Mouse (Mus musculus) spleen, adult 12 weeks (tissue): ENCODE measurements around the gene Anapc15-ps.
A peak's percentile ranks its signal among the peaks of the same experiment; 100 is the strongest.

ENCODE experiments used
- DNase-seq: peaks from one replicate; pipeline ENCODE4 v3.0.0; 2022; ENCODE audit warnings: low spot score

Gene Anapc15-ps

DNA sequence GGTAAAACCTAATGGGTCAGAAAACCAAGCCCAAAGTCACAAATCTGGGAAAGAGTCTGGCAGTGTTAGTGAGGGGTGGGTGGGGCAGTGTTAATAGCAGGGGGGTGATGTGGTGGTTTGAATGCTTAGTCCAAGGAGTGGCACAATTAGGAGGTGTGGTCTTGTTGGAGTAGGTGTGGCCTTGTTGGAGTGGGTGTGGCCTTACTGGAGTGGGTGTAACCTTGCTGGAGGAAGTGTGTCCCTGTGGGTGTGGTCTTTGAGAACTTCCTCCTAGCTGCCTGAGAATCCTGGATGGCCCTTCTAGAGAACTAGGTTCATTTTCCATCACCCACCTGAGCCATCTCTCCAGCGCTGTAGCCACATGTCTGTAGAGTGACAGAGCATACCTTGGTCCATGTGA is 16.6 kb upstream of the Anapc15-ps start:
- no peak for DNase-seq

DNA sequence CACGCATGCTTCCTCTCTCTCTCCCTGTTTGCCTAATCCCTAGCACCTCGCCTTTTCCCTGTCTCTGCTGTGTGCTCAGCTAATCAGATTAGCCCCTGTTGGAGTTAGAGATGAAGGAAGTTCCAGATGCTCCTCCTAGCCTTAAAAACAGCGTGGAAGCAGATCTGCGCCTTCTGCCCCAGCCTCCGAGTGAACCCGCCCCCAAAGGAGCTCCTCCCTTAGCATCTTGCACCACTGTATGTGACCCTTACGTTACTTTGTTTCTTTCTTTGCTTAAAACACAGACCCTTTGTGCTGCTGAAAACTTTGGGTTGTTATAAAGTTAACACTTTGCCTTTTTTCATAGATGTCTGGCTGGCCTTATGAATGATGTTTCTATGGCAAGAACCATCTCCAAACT is 15.8 kb upstream of the Anapc15-ps start:
- DNase-seq, result no peak

DNA sequence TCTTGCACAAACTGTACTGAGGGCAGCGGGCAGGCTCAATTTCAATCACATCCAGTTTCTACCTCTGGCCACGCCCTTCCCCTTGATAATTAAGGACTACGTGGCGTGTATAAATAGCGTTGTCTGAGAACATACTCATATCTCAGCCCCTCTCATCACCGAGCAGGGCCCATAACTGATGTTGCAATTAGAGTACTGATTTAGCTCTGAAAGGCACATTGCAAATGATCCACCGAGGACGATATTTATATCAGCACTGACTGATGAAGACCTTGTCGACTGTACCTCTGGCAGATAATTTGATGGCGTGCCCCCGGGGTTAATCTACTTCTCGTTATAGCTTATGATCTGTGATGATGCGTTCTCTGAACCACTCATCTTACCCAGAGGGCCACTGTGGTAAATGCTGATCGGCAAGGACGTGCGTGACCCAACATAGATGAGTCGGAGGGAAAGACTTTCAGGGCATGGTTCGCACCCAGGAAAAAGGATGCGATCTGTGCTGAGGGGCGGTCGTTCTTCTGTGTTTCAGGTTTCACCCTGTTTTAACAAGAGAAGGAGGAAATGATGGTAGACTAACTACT is 14.4 kb upstream of the Anapc15-ps start:
- no peak for DNase-seq

DNA sequence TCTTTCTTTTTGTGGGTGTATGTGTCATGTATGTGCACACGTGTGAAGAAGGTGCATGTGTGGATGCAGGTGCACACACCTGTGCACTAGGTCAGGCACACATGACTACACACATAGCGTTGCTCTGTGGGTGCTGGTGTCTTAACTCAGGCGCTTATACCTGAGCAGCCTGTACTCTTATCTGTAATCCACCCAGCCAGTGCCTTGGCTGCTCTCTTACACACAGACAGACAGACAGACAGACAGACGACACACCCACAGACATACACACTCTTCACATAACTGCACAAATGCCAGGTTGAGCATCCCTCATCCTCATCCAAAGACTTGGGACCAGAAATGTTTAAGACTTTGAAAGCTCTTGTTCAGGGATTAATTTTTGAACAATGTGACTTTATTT is 12.8 kb upstream of the Anapc15-ps start:
- no peak for DNase-seq

DNA sequence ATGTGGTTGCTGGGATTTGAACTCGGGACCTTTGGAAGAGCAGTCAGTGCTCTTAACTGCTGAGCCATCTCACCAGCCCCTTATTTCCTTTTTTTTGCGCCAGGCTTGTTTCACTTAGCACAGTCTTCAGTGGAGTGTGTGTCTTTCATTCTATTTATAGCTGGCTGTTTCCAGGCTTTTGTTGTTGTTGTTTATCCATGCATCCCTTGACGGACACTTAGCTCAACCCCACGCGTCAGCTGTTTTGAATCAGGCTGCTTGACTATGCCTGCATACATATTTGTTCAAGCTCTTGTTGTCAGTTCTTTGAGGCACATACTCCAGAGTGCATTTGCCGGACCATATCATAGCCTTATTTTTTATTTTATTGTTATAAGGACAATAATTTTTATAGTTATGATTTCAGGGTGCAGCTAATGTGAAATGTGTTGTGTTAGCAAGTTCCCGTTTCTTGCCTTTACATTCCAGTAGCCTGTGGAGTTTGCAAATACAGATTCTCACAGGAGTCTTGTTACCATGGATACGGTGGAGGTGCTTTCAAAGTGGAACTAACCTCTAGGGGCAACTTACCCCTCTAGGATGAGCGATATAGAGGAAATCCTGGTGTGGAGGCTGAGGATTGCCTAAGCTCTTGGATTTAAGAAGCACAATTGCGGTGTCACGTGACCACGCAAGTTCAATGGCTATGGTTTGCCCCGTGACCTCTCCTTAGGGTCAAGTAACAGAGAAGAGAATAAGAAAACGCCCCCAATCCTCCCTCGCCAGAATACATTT is 11.7 kb upstream of the Anapc15-ps start:
- DNase-seq, result no peak

DNA sequence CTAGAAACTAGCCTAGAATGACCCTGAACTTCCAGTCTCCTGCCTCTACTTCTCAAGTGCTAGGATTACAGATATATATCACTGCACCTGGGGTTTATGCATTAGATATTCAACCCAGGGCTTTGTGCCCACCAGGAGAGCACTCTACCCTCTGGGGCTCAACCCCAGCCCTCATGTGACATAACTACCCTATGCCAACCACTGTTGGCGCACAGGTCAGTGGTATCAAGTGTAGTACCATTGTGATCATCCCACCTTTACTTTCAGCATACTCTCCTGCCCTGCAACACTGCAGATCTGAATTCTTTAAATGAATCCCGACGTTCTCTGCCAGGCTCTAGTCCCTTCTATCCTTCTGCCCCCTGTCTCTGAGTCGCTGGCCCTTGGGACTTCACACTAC is 11.0 kb upstream of the Anapc15-ps start:
- no peak for DNase-seq

DNA sequence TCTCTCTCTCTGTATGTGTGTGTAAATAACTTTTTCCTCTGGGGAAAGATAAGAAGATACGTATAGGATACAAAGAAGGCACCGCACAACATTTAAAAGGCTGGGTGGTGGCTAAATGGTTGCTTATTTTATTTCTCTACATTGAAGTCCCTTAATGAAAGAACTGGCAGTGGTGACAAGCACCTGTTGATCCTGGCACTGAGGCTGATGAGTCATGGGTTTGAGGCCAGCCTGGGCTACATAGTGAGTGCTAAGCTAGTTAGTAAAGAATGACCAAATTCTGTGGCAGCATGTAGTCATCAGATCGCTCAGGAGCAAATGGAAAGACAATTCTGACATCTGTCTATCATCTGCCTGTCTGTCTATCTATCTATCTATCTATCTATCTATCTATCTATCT is 10.5 kb upstream of the Anapc15-ps start:
- DNase-seq, result no peak

DNA sequence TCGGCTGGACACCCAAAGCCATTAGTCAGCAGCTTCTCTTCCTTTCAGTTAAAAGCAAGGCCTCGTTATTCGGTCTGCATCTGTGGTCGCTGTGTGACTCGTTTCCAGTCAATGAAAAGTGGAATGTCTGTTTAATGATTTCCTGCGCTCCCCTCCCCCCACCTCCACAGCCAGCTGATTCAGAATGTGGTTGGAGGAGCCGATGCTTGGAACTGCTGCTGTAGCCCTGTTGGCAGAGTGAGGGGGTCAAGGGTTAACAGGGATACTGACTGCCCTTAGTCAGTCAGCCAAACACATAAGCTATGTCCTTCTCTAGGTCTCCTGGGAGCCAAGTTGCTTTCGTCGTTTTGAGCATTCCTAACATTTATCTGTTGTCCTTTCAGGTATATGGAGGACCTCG is 9.7 kb upstream of the Anapc15-ps start:
- DNase-seq, result no peak

DNA sequence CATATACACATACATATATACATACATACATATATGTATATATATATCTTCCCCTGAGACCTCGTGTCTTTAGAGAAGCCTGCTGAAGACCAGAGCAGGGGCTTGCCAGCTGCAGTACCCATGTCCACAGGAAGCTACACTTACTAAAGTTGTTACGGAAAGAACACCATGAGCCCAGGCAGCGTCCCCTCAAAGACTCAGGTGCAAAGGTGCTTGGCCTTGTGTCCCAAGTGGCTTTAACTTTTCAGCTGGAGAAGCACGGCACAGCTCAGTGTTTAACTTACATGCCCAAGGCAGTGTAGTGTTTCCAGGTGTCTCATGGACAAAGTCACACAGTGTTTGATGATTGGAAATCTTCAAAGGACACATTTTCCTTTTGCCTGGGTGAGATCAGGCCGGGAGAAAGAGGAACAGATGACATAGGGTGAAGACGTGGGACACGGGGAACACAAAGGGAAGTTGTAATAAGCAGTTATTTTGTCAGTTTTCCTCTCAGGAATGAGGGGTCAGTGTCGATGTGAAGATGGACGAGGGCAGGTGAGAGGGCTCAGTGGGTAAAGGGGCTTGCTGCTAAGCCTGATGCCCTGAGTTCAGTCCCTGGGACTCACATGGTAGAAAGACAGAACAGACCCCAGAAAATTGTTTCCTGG is 9.0 kb upstream of the Anapc15-ps start:
- no peak for DNase-seq

DNA sequence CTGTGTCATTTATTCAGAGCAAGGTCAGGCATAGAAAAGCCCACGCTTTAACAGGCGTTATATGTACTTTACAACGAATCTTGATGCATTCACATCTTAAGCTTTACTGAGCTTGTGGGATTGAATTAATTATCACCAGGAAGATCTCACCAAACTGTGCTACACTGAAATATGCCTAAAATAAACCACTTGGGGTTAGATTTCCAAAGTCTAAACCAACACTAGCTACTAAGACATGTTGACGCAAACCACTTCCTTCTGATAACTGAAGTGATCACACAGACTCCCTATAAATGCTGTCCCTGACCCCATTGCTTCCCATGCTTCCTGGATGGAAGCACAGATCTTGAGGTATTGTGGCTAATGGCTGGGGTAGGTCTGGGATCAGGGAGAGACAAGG is 8.2 kb upstream of the Anapc15-ps start:
- DNase-seq, result no peak

DNA sequence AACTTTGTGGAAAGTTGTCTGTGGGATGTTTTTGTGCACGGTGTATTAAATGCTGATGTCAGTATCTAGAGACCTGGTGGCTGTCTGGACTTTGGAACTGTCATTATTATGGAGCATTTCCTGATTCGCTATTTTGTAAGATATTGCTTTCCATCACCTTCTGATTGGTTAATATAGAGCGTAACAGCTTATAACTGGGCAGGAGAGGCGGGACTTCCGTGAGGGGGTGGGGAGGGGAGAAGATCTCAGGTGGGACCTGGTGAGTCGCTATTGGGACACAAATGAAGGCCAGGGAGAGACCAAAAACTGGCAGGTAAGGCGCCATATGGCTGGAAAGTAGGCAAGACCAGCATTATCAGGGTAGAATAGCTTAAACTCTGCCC is 7.8 kb upstream of the Anapc15-ps start:
- DNase-seq, result no peak

DNA sequence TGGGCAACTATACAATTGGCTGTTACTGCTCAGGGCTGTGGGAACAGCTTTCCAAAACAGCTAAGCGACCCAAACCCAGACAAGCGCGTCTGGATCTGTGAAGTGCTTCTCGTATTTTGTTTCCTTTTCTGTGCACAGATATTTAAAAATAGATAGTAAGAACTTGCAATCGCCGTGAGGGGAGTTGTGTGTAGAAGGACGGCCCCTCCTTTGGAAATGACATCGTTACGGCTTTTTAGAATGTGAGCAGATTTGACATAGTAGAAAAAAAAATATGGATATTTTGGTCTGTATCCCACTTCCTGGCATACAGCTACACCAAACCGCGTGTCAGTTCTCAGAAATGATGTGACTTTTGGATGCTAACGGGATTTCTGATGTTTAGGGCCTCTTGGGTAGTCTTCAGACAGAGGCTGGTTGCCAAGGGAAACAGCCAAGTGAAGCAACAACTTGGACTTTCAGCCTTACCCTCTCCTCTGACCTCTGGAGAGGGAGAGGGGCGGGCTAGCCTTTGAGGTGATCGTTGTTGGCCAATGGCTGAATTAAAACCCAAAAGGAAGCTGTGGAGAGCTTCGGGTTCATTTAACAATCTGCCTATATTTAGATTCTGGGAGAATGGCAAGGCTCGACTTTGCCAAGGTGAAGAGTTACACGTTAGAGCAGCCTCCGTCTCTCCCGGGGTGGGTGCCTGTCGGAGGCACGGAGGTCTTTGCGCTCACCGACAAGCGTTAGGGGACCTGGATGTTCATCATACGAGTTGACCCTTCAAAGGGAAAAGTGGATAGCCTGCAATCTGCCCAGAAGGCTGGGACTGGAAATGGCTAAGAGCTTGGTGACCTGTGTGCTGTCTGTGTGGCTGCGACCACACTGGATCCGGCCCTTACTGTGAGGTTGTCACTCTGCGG is 7.2 kb upstream of the Anapc15-ps start:
- DNase-seq, result no peak

DNA sequence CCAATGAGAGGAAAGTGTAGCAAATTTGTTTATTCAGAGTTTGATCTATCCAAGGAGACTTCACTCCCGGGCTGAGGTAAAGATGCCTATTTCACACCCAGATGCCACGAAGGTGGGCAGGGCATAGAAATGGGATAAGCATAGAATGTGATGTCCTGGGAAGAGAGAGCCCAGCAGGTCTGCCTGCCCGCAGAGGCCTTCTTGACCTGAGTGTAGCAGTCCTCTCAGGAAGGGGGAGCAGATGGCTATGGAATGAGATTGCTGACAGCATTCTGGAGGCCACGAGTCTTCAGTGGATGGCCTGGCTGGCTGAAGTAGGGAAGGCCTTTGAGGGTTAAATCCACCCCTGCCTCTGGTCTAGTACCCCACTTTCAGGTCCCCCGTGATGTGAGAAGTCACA is 5.9 kb upstream of the Anapc15-ps start:
- no peak for DNase-seq

DNA sequence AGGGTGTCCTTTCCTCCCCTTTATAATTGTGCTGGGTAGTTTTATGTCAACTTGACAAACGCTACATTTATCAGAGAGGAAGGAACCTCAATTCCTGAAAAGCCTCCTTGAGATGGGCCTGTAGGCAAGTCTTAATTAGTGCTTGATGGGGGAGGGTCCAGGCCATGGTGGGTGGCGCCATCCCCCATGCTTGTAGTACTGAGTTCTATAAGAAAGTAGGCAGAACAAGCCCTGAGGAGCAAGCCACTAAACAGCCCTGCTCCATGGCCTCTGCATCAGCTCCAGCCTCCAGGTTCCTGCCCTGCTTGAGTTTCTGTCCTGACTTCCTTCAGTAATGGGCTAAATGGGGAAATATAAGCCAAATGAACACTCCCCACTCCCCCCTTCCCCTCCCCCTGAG is 5.4 kb upstream of the Anapc15-ps start:
- no peak for DNase-seq

DNA sequence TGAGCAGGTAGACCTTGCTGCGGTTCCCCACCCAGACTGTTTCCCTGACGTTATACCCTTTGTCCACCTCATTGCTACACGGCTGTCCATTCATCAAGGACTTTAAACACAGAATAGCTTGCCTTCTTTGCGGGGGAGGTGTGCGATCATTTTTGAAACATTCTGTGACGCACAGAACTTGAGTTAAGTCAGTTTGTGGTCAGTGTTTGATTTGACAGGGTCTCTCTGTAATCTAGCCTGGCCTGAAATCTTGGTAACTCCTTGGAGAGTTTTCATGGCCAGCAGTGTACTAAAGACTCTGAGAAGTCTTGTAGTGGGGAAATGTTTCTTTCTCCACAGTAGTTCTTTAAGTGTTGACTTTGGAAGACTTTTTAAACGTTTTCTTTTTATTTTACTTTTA is 5.0 kb upstream of the Anapc15-ps start:
- DNase-seq, result no peak

DNA sequence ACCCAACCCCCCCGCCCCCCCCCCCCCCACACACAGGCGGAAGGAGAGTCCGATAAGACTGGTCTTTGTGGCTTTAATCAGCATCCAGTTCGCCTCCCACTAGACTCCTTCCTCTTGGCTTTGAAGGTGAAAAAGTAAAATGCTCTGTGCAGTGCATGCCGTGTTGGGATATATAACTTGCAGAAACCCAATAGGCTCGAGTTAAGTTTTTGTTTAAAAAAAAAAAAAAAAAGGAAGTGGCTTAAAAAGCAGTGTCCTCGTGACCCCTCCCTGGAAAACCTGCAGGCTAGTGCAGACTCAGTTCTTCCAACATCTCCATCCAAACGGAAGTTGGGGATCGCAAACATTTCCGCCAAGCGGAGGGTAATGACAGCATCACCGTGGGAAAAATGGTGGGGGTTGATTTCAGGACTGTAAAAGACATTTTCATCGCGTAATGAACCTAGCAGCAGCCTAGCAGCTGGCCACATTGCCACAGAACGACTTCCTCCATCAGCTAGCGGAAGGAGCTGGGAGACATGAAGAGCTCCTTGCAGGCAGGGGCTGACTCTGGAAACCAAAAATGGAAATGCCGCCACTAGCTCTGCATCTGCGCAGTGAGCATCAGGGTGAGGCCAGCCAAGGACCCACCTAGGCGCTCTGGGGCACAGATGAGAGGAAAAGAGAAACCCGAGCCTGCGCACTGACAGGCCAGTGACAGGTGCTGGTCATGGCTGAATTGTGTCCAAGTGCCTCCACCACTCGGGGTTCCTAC is 4.3 kb upstream of the Anapc15-ps start:
- DNase-seq, result peak; percentile 33

DNA sequence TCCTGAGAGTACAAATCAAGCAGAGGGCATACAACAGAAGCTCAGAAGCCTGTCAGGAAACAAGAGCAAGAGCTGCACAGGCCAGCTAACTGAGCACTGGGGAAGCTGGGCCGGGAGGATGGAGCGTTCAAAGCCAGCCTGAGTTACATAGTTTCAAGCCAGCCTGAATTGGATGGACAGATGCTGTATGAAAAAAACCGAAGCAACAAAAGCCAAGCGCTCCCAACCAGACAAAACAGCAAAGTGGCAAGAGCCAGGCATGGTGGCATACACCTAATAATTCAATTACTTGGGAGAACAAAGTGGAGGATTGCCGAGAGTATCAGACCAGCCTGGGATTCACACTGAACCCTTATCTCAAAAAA is 3.7 kb upstream of the Anapc15-ps start:
- no peak for DNase-seq

DNA sequence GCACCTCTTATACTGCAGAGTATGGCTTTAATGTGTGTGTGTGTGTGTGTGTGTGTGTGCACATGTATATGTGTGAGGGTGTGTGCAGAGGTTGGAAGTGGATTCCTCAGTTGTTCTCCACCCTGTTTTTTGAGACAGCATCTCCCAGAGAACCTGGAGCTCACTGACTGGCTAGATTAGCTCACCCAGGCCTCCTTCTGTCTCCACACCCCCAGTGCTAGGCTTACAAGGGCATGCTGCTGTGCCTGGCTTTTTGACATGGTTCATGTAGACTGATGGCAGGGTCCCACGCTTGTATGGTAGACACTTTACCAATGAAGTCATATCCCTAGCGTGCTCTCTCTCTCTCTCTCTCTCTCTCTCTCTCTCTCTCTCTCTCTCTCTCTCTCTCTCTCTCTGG is 3.1 kb upstream of the Anapc15-ps start:
- no peak for DNase-seq

DNA sequence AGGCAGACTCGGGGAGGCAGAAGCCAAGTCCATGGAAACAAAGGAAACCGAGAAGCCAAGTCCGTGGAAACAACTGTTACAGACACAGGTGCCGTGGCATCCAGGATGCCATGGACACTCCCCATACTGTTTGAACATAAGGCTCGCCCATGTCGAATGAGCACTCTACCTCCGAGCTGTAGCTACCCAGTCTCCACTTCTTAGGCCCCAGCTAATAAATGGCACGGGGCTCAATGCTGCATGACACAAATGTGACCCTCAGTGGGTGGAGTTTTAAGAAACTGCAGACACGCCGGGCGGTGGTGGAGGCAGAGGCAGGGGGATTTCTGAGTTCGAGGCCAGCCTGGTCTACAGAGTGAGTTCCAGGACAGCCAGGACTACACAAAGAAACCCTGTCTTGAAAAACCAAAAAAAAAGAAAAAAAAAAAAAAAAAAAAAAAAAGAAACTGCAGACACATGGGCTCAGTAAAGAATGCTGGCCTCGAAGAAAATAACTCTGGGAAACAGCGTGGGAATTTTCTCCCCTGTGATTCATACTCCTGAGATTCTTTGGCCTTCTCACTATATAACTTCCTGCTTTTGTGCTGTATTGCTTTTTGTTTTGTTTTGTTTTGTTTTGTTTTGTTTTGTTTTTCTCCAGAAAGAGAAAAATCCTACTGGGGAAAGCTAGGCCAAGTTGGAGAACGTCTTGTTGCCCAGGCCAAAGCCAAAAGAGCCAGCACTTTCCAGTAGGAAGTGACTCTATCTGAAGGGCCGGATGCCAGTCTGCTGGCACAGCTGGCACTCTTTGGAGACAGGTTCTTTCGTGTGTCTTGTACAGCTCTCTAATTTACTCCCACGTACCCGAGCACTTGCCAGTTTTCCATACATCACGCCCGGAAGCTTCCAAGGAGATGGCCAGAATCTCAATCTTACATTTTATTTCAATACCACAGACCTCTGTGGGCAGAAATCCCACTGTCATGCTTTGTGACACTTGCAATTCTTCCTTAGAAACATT is 2.2 kb downstream of the Anapc15-ps start:
- DNase-seq, result no peak

DNA sequence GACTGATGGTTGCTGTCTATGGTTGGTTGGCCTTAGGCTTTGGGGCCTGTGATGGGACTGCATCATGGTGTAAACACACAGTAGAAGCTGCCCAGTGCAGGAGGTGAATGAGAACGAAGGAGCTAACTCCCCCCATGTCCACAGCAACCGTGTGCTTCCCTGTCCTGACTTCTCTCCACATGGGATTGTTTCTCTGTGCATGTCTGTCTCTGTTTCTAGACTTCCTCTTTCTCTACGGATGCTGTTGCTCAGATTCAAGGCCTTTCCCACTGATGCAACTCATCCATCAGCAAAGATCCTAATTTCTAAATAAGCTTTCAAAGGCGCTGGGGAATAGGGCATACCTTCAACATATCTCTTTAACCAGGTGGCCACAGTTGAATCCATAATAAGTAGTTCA is 3.4 kb downstream of the Anapc15-ps start:
- no peak for DNase-seq

DNA sequence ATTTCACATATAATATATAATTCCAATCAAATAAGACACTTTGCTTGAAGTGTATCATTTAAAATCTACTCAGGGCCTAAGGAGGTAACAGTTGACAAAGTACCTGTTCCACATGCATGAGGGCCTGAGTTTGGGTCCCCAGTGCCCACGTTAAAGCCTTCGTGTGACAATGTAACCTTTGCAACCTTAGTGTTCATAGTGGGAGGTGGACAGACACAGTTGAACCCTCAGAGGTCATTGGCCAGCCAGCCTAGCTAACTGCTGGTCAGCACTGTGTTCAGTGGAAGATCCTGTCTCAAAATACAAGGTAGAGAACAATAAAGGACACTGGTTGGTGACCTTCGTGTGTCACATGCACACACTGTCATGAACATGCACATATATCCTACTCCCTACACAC is 4.2 kb downstream of the Anapc15-ps start:
- no peak for DNase-seq
